8 mouse cellular contexts compared by ENCODE assay signal in genomic region chr15:3957982-3958381, GRCm38 (mm10). TPM values are rescaled to one million over a fixed set of nuclear protein-coding genes. Genes with fewer than 3 reads are reported as not detected.
A peak's percentile ranks its signal among the peaks of the same experiment; 100 is the strongest.
DNase-seq lines count a peak whose midpoint lies in the region; ATAC-seq and TF ChIP-seq lines count a peak whose summit lies in the region.

No protein-coding gene starts in this region.

- H3K27ac ChIP-seq in intestine, postnatal 0 days (ENCODE audit: low read depth, low read length): no peak overlapping the region

- no peak for ATAC-seq in intestine, postnatal 0 days

- H3K9ac ChIP-seq in intestine, postnatal 0 days (ENCODE audit: low read depth, low read length): no peak overlapping the region

- DNase-seq in gastrocnemius, adult 18-20 months (ENCODE audit: low spot score): peak; percentile 58
- no peak for DNase-seq in gastrocnemius, adult 8-10 months (ENCODE audit: low spot score in 2 of 2)
- DNase-seq in urinary bladder, postnatal 25 days (ENCODE audit: low spot score): peak; percentile 28
- DNase-seq in urinary bladder, postnatal 4 days (ENCODE audit: low spot score in 2 of 2): no peak
- DNase-seq in cerebellum, postnatal 36 days: peak; percentile 45 to 61
- peak; percentile 44 to 50 for DNase-seq in lung, adult 18-20 months
- DNase-seq in right cerebral cortex, postnatal 25 days: peak; percentile 28

- H3K27me3 ChIP-seq in intestine, postnatal 0 days (replicated peaks; ENCODE audit: control insufficient read depth, insufficient read depth, low read length): no peaks in the 10 kb centered on the region

- H3K9me3 ChIP-seq in intestine, postnatal 0 days (ENCODE audit: control insufficient read depth): no peaks in the 10 kb centered on the region

- 27% methylated on average over 4 of the region's 4 CpGs for WGBS in intestine, postnatal 0 days

- H3K4me1 ChIP-seq in intestine, postnatal 0 days (replicated peaks; ENCODE audit: control insufficient read depth, insufficient read depth, low read length): no peaks in the 10 kb centered on the region

- no peak overlapping the region for H3K4me2 ChIP-seq in intestine, postnatal 0 days (replicated peaks; ENCODE audit: low read depth)

- no peak overlapping the region for H3K4me3 ChIP-seq in intestine, postnatal 0 days (ENCODE audit: low read depth, low read length)

- TF ChIP-seq CTCF in intestine, postnatal 0 days (IDR thresholded peaks at IDR 0.05; ENCODE audit: low read depth): peak; percentile 82

- no peaks in the 10 kb centered on the region for H3K36me3 ChIP-seq in intestine, postnatal 0 days (ENCODE audit: control insufficient read depth, insufficient read depth)

RNA-seq across cellular contexts. Expression of gene Fbxo4, which starts 21.4 kb away (rescaled TPM):
- 1 to 10 TPM; 2.9 to 3.6 TPM for total RNA-seq in gastrocnemius, adult 18-20 months (2021)
- total RNA-seq in gastrocnemius, adult 8-10 months (2022): 1 to 10 TPM; 2.6 to 4.7 (median 3.1) TPM
- 18.8 and 19.2 TPM in 2 replicates for polyA plus RNA-seq in intestine, postnatal 0 days (2015; fragmentation: Nextera tagmentation; extraction: Ambion mirVana)

RNA-seq across cellular contexts. Expression of gene AW549877, which starts 37.6 kb away (rescaled TPM):
- total RNA-seq in gastrocnemius, adult 18-20 months (2021): 10 to 100 TPM; 10.5 to 12.1 TPM
- total RNA-seq in gastrocnemius, adult 8-10 months (2022): 10 to 100 TPM in 3 of 4 experiments, 1 to 10 TPM in 1; 9.1 to 11.8 (median 10.5) TPM
- polyA plus RNA-seq in intestine, postnatal 0 days (2015; fragmentation: Nextera tagmentation; extraction: Ambion mirVana): 13.5 and 15.4 TPM in 2 replicates

Comparison
In these comparisons a context has a peak if more than half of its experiments do, and no peak if none do; other contexts are left out.
1. DNase-seq: peak in gastrocnemius, adult 18-20 months (single experiment), urinary bladder, postnatal 25 days (single experiment), cerebellum, postnatal 36 days (2 of 2), lung, adult 18-20 months (2 of 2) and right cerebral cortex, postnatal 25 days (single experiment); none in gastrocnemius, adult 8-10 months (0 of 2) and urinary bladder, postnatal 4 days (0 of 2).